Mouse (Mus musculus) cerebellum, postnatal 14 days (tissue): ENCODE results near the gene Vamp9.

Experiments
- DNase-seq, 2 experiments: peaks; one replicate each; pipeline ENCODE4 v3.0.0; 2021; ENCODE audit warnings: mixed read lengths in 2 of 2

Gene Vamp9

DNA sequence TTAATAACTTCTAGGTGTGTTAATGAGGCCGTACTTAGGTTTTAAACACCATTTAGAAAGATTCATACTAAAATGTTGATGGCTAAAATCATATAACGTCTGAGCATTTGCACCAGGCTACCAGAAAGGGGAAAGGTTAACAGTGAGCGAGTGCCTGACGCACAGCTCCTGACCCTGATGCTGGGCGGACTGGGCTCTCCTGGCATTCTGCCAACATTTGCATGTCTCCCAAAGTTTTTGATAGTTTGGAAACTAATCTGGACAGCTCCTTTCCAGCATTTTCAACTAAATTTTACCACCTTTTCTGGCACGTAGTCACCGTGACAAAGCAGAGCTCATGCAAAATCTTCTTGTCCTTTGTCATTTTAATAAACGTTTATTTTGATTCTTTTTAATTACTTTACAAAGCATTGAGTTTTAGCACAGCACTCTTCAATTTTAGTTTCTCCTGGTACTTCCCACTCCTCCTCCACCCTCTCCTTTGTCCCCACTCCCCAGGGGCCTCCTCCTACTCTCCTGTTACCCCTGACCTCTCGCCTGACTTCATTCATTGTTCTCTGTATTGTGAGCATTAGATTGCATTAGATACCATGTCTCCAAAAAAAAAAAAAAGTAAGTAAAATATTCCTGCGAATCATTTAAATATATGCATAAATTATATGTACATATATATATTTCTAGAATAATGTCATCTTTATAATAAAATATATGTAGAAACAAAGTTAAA lies 35.9 kb downstream of the Vamp9 start:
- DNase-seq, result no peak

DNA sequence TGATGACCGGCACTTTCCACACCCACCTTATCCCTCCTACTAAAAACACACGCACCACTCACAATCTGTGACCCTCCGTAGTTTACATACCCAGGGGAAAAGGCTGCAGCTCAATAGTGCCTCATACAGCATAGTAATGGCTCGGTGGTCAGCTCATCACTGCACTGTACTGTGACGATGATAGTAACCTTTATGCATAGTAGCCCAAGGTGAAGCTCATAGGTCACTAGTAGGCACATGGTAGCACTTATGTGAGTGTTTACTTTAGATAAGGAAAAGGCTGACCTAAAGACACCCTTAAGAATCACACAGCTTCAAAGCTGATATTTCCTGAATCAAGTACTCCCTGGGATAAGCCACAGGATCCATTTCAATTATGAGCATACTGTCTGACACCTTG lies 46.5 kb downstream of the Vamp9 start:
- no peak for DNase-seq

DNA sequence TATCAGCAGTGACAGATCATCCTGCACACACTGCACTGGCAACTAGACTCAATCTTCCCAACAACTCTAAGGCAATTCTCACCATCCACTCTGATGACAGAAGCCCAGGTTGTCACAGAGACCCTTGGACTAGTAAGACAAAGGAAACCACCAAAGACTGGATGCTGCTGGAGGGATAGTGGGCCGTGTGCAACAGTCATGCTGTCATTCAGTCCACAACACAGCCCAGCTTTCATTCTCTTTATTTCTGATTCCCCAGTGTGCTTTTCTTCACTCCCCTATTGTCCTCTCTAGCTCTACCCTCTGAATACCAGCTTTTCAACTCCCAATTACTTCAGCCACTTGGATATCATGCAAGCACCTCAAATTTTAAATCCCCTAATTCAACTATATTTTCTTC lies 47.8 kb downstream of the Vamp9 start:
- no peak for DNase-seq

DNA sequence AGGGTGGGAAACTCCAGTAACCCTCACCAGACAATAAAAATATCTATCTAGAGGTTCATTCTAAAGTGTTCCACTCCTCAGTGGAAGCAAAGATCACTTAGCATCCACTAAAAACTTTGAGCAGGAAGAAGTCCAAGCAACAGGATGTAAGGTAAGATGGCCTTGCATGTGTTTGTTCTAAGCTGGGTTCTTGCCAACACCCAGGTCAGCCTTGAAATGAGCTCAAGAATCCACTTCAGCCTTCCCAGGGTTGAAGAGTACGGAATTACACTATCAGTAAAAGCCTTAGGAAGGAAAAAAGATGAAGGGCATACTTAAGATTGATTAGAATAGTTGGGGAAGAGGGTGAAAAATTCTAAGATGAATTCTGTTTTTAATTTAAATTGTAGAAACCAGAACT lies 52.6 kb downstream of the Vamp9 start:
- no peak for DNase-seq

DNA sequence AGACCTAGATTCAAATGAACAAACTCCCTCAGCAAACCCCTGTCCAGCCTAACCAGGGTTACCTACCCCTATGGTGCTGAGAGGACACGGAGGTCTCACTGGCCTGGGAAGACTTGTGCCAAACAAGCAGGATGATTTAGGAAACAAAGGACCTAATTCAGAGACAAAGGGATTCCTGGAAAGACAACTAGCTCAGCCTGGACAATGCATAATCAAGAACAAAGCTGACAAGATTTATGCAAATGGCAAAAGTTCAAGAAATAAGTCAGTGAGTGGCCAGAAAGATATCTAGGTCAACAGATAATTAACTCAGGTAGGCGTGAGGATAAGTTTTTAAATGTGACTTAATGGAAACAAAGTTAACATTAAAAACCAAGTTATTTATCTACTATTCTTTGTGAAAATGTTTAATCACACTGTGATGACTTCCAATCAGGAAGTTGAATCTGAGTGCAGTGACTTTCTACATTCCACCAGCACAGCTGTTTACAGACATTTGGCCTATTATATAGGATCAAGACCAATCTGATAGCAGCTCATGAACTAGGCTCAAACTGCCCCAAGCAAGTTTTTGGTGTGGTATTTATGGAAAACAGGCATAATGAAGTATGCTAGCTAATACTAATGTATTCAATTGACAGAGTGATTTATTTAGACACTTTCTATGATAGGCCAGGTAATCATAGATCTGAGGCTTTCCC lies 53.3 kb downstream of the Vamp9 start:
- DNase-seq, result no peak

DNA sequence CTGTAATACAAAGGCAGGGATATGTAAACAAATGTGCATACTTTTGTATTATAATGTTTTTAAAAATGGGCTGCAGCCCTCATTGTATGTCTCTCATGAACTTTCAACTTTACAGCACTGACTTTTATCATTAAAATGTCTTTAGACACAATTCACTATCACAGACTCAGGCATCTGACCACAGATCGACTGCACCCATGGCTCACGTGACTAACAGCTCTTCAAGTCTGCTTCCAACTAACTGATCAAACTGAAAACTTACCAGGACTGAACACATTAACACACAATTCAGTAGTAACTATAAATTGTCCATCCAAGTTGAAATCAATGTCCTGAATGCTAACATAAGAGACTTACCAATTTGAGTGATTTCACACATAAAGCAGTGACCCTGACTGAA lies 53.9 kb downstream of the Vamp9 start:
- no peak for DNase-seq

DNA sequence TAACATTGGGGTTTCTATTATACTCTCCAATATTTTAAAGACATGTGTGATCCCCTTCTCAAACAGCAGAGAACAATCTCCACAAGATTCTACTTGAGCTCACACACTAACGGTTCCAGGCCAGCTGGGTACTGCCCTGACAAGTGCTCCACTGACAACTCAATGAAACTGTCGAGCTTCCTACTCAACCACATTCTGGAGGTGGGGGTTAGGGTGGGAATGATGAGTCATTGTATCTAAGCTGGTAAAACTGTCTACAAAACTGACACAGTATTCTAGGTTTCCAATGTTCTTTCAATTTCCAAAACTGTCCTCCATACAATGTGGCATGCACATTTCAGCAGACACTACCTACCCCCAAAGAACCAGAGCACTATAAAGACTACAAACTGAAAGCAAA lies 67.9 kb downstream of the Vamp9 start:
- no peak for DNase-seq

DNA sequence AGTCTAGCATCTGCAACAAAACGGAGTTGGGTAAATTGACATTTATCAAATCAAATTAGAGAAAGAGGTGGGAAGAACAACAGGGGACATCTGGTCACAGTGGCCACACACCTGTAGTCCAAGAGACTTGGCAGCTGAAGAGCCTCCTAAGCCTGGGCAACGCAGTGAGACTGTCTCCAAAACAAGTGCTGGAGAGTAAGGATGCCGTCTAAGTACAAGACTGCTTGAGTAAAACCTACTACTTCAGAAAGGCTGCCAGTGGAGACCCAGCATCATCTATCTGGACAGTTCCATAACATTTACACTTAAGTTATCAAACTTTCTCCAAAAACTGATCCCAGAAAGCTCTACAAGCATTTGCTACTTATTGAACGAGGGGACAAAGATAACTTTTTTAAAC lies 69.0 kb downstream of the Vamp9 start:
- no peak for DNase-seq

DNA sequence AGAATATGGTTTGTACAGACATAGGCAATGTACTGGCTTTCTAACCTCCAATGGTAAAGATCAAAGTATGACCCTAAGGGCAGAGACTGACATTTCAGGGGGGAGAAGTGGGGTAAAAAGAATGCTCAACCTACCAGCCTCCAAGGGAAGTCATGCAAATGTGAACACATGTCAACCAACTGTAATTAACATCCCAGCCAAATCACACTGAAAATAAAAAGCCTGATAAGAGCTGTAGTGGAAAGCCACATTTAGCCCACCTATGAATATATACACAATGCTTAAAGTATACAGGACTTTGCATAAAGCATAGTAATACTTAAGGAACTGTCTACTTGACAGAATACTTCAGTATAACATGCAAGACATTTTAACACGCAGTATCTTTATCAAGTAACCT lies 69.7 kb downstream of the Vamp9 start:
- no peak for DNase-seq

DNA sequence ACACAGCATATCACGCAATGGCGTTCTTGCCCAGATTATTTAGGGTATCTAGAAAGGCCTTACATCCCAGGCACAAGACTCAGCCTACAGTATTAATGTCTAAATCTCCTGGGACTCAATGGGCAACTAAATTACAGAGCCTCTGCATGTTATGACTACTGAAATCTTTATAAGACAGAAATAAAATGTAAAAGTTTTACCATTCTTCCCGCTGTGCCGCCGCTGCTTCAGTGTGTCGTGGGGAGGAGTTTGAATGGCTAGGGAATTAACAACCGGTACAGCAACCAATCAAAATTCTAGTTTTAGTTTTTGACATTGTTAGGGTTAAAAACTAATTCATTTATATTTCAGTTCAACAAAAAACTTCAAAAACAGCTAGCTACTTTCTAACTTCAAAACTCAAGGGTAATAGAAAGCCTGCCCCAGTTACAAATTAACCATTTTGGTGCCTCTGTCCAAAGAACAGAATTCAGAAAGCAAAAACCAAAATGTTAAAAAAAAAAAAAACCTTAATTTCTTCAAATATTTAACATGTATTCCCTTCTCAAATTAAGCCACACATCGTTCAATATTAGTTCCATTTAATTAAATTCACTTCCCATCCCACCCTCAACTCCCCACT lies 70.4 kb downstream of the Vamp9 start:
- no peak for DNase-seq

DNA sequence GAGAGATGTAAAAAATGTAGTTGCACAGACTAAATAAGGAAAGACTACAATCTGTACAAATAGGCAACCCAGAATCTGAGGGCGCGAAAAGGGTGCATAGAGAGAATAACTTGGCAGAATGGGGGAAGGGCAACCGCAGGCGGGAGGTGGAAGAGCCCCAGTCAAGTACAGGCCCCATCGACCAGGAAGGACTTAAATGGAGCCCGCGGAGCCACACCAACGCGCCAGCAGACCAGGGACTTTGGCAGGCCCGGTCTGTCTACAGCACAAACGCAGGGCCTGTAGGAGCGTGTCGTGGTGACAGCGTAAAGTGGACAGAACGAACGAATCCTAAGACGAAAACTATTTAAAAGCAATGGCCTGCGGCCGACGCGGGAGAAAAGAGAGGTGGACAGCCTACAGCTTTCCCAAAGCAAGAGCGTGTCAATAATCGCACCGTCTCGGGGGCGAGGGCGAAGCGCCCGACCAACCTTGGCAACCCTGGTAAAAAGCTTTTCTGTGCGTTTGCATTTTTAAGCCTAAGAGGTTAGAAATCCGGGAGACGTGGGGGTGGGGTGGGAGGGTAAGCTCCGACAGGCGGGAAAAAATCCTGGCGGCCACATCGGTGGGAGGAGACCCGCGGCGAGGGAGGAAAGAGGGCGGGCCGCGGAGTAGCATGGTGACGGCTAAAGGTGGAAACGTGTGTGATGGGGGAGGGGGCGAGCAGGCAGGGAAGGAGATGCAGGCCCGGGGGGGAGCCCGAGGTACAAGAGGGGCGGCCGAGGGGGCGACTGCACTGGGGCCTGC lies 71.7 kb downstream of the Vamp9 start:
- DNase-seq, result peak; percentile 81 to 87

DNA sequence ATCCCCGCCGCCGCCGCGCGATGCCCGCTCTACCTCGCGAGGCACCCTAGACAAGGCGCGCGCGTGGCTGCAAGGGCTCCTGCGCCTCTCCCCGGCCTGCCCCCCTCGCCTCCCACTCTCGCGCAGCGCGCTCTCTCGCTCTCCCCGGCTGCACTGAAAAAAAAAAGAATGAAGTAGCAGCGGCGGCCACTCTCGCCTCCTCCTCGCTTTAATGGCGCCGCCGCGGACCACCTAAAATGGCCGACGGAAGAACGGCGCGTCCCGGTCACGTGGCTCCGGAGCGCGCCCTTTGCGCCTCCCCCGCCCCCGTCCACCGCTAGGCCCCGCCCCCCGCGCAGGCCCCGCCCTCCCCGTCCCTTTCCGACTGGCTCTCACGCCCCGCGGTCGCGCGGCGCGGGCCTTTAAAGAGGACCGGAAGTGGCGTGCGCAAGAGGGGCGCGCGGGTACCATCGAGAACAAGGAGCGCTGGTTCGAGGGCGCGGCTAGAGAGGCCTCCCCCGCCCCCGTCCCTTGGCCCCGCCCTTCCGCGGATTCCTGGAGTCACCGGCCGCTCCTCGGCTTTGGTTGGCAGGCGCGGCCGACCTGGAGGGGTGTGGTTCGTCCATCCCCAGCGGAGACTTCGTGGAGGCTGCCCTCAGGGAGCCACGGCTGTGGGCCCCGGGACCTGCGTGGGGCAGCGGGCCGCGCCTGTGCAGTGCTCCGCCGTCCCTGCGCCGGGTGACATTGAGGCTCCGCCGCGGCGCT lies 72.8 kb downstream of the Vamp9 start, which contains the start of the genes Hnrnpd and 4930524J08Rik:
TSS of gene Hnrnpd (minus strand) at position 240 of the 744 bp plus-strand sequence.
TSS of gene 4930524J08Rik (plus strand) at position 363 of the 744 bp plus-strand sequence.
- DNase-seq, result peak; percentile 95 to 96

DNA sequence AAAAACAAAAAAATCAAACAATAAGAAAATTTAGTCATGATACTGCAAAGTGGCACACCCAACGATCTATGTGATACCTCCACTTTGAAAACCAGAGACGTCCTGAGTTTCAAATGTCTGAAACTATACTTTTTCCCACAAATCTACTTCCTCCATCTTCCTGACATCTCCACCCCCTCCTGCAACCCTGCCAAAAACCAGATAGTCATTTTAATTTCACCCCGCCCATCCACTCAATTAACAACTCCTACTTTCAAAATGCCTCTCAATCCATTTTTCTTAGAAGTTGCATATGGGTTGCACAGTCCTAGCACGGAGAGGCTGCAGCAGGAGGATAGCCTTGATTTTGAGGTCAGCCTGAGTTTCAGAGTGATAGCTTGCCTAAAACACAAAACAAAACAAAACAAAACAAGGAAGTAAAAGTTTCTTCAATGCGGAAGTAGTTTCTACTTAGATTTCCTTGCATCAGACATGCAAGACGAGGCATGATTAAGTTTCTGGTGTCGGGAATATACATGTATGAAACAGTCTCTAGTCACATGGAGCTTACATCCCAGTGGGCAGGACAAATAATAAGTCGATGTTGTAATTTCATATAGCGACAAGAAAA lies 77.5 kb downstream of the Vamp9 start:
- no peak for DNase-seq

DNA sequence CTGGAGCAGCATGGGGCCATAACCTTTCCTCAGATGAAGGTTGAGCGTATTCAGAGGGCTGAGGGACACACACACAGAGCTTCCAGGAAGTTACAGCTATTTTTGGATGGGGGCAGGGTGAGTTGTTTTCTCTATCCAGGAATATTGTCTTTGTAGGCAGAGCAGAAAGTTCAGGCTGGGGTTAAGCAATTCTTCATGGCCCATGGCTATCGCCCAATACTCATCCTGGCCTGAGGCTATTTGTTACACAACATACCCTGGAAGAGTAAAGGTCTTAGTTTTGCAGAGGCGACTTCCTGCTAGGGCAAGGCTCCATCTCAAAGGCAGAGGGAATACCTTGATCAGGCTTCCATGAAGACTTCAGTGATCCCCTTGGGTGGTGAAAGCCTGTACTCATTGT lies 88.1 kb downstream of the Vamp9 start:
- no peak for DNase-seq

DNA sequence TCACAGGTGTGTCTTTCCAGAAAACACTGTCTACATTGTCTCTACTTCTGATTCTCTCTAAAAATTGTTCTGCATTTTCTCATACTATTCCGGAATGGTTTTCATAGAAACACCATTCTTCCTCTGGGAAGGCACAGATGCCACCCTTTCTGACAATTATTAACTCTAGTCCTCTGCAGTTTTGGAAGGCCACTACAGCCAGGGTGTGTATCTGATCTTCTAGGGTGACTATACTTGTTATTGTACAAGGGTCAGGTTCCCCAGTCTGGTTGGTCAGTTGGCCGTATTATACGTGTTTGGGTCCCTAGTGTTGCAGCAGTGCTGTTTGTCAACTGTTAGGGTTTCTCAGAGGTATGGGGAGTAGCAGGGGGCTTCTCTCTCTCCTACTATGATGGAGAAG lies 88.6 kb downstream of the Vamp9 start:
- DNase-seq, result no peak

DNA sequence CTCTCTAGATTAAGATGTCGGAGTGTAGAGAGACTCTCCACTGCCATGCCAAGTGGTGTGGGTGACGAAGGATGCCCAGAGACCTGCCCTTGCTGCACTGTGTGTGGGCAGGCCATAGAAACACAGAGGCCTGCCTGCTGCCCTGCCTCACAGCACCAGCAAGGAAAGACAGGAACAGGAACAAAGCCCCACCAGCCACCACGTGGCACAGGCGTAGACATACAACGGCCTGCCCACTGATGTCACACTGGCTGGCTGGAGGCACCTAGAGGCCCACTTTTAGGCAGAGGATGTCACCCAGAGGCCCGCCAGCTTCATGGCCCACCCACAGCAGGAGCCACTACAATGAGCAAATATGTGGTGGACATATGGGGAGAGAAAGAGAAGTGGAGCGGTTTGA lies 94.0 kb downstream of the Vamp9 start:
- no peak for DNase-seq

DNA sequence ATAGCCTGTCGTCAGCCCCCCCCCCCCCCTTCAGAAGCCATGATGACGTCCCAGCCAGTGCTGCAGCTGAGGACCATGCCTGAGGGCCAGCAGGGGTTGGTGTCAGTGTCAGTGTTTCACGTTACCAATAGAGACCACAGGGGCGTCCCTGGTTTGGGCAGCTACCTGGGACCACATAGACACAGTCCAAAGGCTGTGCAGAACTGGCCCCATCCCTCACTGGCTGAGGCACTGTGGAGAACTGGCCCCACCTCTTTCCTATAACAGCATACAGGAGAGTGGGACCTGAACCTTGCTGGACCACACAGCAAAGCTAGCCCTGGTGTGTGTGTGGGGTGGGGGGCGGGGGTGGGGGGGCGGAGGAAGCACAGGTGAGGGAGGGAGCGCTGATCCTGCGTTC lies 94.4 kb downstream of the Vamp9 start:
- DNase-seq, result no peak
